Mouse (Mus musculus) neural tube, embryonic 11.5 days (tissue): ENCODE results near the gene Mdh2. TPM values are rescaled to one million over a fixed set of nuclear protein-coding genes. Genes with fewer than 3 reads are reported as not detected.

Source experiments
- ATAC-seq: fragments of 200-750 bp; cut with Nextera tagmentation; 2 replicates; pipeline ENCODE4 v1.8.0; 2017; ENCODE audit warnings: moderate number of reproducible peaks, mild to moderate bottlenecking, moderate TSS enrichment, moderate library complexity; ENCODE audit not compliant: insufficient read depth, low FRiP score, low TSS enrichment
- DNase-seq: peaks from one replicate; pipeline ENCODE4 v3.0.0-alpha.2; 2015; ENCODE audit warnings: low spot score
- H3K27ac ChIP-seq: fragments of 300-500 bp; sonication (generic); 2 replicates; pipeline ENCODE4 v1.5.1; 2014; ENCODE audit warnings: low read depth, mild to moderate bottlenecking, low read length
- H3K27me3 ChIP-seq: fragments of 300-500 bp; sonication (generic); 2 replicates; pipeline ENCODE4 v1.6.1; 2014; ENCODE audit warnings: mild to moderate bottlenecking, low read length, mixed read lengths; ENCODE audit not compliant: control insufficient read depth, insufficient read depth
- H3K36me3 ChIP-seq: fragments of 300-500 bp; sonication (generic); 2 replicates; pipeline ENCODE4 v1.6.1; 2014; ENCODE audit warnings: mild to moderate bottlenecking, low read length, moderate library complexity, mixed read lengths; ENCODE audit not compliant: control insufficient read depth, insufficient read depth
- H3K4me1 ChIP-seq: fragments of 300-500 bp; sonication (generic); 2 replicates; pipeline ENCODE4 v1.6.1; 2014; ENCODE audit warnings: low read length, mixed read lengths; ENCODE audit not compliant: control insufficient read depth, insufficient read depth
- H3K4me2 ChIP-seq: fragments of 300-500 bp; sonication (generic); 2 replicates; pipeline ENCODE4 v1.6.1; 2014; ENCODE audit warnings: low read depth, mild to moderate bottlenecking, moderate library complexity
- H3K4me3 ChIP-seq: fragments of 300-500 bp; sonication (generic); 2 replicates; pipeline ENCODE4 v1.5.1; 2014; ENCODE audit warnings: low read depth, low read length
- H3K9ac ChIP-seq: fragments of 300-500 bp; sonication (generic); 2 replicates; pipeline ENCODE4 v1.6.1; 2014; ENCODE audit warnings: mild to moderate bottlenecking, low read length
- H3K9me3 ChIP-seq: fragments of 300-500 bp; sonication (generic); 2 replicates; pipeline ENCODE4 v1.6.1; 2016; ENCODE audit warnings: low read length; ENCODE audit not compliant: control insufficient read depth
- WGBS: fragments of 180-500 bp; shearing (Covaris S2); extraction: QIAGEN DNeasy Blood & Tissue Kit; methylation state at CpG from one replicate; pipeline ENCODE4 v1.1.7; 2014; 5-methylcytosine and 5-hydroxymethylcytosine counted together
- polyA plus RNA-seq: library from polyadenylated mRNA; unstranded; fragments of >200 nt; fragmentation: Nextera tagmentation; extraction: Ambion mirVana; gene quantifications from 2 replicates; pipeline ENCODE4 v1.2.1, GENCODE M21; 2014

Gene Mdh2
- polyA plus RNA-seq, 1 experiment from 2014 or later: 630 TPM

GRCm38 (mm10) chr5:135751595-135751994, 26.7 kb upstream of the Mdh2 start:
- Histone ChIP-seq H3K27ac (no peak overlapping the region), H3K36me3 (no peaks in the 10 kb centered on the region), H3K27me3 (no peaks in the 10 kb centered on the region), H3K9me3 (no peaks in the 10 kb centered on the region; the same call in 1 of the 2 replicates), H3K4me1 (no peaks in the 10 kb centered on the region), H3K4me2 (no peak overlapping the region), H3K9ac (no peak overlapping the region), H3K4me3 (no peak overlapping the region)
- 79% methylated on average over 2 of the region's 2 CpGs for WGBS
- ATAC-seq: no peak
- no peak for DNase-seq

DNA sequence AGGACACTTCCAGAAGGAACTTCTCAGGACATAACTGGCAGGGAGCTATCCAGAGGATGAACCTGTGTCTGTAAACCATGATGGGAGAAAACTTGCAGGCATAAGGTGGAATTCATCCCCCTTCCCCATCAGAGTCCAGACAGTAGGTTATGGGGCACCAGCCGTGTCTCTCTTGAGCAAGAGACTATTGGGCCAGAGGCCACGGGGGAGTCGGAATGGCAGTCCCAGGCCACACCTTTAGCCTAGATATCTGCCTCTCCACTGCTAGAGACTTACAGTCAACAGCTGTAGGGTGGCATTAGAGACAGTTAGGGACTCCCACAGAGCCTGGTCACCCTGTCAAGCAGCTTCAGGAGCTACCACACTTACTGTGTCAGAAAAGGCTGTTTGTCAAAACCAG, 16.4 kb upstream of the Mdh2 start:
- WGBS: 83% methylated on average over 3 of the region's 3 CpGs
- Histone ChIP-seq H3K4me1 (no peaks in the 10 kb centered on the region), H3K27me3 (no peaks in the 10 kb centered on the region), H3K4me3 (no peak overlapping the region), H3K9ac (no peak overlapping the region), H3K27ac (no peak overlapping the region), H3K9me3 (no peaks in the 10 kb centered on the region), H3K4me2 (no peak overlapping the region), H3K36me3 (no peaks in the 10 kb centered on the region)
- DNase-seq (no peak), ATAC-seq (no peak)

DNA sequence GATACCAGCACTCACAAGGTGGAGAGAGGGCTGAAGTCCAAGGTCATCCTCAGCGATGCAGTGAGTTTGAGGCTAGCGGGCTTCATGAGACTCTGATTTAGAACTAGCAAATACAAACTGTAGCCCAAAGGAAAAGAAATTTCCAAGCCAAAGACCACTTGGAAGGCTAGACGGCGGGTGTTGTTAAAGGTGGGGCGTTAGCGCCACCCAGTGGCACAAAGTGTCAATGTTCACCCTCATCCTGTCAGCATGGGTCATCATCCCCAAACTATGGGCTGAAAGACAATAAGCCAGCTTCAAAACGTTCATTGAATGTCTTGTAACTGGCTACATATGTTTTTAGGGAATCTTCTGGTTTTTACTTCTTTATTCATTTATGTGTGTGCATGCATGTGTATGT, 14.8 kb upstream of the Mdh2 start:
- Histone ChIP-seq H3K4me3 (no peak overlapping the region), H3K9ac (no peak overlapping the region), H3K27me3 (no peaks in the 10 kb centered on the region), H3K4me1 (no peaks in the 10 kb centered on the region), H3K36me3 (no peaks in the 10 kb centered on the region), H3K4me2 (no peak overlapping the region), H3K27ac (no peak overlapping the region), H3K9me3 (no peaks in the 10 kb centered on the region)
- WGBS: 4% methylated on average over 7 of the region's 7 CpGs
- ATAC-seq (no peak), DNase-seq (peak; percentile 83)

DNA sequence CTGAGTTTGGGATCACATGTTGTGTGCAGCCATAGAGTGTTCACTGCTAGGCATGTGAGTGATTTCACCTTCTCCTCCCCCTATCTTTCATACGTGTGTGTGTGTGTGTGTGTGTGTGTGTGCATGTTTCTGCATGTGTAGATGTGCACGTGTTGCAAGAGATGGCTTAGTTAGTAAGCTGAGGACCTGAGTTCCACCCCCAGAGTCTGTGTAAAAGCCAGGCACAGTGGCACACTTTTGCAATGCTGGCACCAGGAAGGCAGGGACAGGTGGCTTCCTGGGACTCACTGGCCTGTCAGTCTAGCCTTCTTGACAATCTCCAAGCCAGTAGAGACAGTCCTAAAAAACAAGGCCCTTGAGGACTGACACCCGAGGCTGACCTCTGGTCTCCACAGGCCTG, 13.3 kb upstream of the Mdh2 start:
- H3K27me3 ChIP-seq: no peaks in the 10 kb centered on the region
- WGBS: 67% methylated on average over 3 of the region's 3 CpGs

GRCm38 (mm10) chr5:135772519-135772918, 5.8 kb upstream of the Mdh2 start:
- Histone ChIP-seq H3K27me3 (no peaks in the 10 kb centered on the region), H3K36me3 (no peaks in the 10 kb centered on the region), H3K9ac (no peak overlapping the region), H3K9me3 (no peaks in the 10 kb centered on the region), H3K4me2 (no peak overlapping the region), H3K4me1 (no peaks in the 10 kb centered on the region), H3K27ac (no peak overlapping the region), H3K4me3 (no peak overlapping the region)
- WGBS: 73% methylated on average over 3 of the region's 3 CpGs
- DNase-seq: no peak
- no peak for ATAC-seq

More for the DNA sequence above, 13.3 kb upstream of the Mdh2 start:
- Histone ChIP-seq H3K4me1 (no peaks in the 10 kb centered on the region), H3K9me3 (no peaks in the 10 kb centered on the region), H3K4me2 (no peak overlapping the region), H3K36me3 (no peaks in the 10 kb centered on the region), H3K27ac (no peak overlapping the region), H3K4me3 (no peak overlapping the region), H3K9ac (no peak overlapping the region)
- DNase-seq: no peak
- ATAC-seq: no peak

DNA sequence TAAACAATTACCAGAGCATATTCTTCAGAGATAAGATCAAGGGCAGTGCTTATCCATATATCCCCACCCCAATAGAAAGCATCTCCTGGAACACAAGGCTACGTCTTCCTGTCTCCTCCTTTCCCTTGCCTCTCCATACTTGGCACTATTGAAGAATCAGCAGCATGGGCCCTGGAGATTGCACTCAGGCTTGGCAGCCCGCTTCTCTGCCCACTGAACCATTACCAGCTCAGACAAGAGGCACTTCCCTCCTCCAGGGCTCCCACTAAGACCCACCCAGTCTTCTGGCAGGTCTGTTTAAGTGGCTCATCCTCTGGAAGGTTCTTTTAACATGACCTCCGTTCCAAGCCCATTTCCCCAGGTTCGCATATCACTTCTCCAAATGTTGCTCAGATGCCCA, 1.7 kb upstream of the Mdh2 start:
- Histone ChIP-seq H3K27ac (no peak overlapping the region), H3K27me3 (no peaks in the 10 kb centered on the region), H3K4me3 (no peak overlapping the region), H3K9ac (no peak overlapping the region), H3K9me3 (no peaks in the 10 kb centered on the region), H3K4me1 (peaks cover 8% of the 10 kb centered on the region; the same call in 1 of the 2 replicates), H3K4me2 (no peak overlapping the region), H3K36me3 (no peaks in the 10 kb centered on the region)
- ATAC-seq: no peak
- 79% methylated on average over 4 of the region's 4 CpGs for WGBS
- no peak for DNase-seq

DNA sequence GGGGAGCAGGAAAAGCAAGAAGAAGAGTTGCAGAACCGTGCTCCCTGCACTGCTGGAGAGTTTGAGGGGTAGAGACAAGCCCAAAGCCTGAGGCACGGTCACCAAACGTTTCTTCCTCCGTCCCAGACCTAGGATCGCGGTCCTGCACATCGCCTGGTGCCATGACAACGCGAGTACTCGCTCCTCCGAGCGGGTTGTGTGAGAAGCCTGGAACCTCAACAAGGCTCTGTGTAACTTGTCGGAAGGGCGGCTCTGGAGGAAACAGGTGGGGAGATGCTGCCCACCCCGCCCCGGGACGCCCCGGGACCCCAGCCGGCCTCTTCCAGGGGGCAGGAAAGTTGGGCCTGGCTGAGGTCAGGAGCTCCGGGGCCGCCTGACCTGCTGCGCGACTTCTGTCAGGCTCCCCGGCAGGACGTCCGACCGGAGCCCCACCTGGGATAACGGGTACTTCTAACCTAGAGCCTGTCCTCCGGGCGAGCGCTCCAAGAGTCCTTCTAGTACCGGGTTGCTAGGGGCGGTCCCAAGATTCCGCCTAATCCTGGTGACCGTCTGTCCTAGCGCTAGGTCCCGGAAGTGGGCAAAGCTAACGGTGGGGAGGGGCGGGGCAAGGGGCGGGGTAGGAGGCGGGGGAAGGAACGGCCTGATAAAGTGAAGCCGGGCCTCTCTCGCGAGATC, 347 bp upstream of the Mdh2 start, which contains the start of gene Styxl1:
Gene Styxl1 (minus strand): TSS at position 590 of the 675 bp plus-strand sequence.
- Histone ChIP-seq H3K27ac (peak within 1 kb of the TSS; percentile 91), H3K4me3 (peak within 1 kb of the TSS; percentile 71), H3K36me3 (no peaks in the 10 kb centered on the region), H3K27me3 (no peaks in the 10 kb centered on the region), H3K4me1 (peaks cover 8% of the 10 kb centered on the region; the same call in 1 of the 2 replicates), H3K9me3 (no peaks in the 10 kb centered on the region), H3K4me2 (peak within 1 kb of the TSS; percentile 73), H3K9ac (peak within 1 kb of the TSS; percentile 91)
- ATAC-seq: peak; percentile 93
- WGBS: under 1% methylated on average over 44 of the region's 45 CpGs
- DNase-seq: peak; percentile 63

GRCm38 (mm10) chr5:135780331-135780730, 2.1 kb downstream of the Mdh2 start:
- Histone ChIP-seq H3K27ac (no peak overlapping the region), H3K4me2 (no peak overlapping the region), H3K9me3 (no peaks in the 10 kb centered on the region), H3K4me1 (peaks cover 8% of the 10 kb centered on the region; the same call in 1 of the 2 replicates), H3K4me3 (no peak overlapping the region), H3K27me3 (no peaks in the 10 kb centered on the region), H3K9ac (no peak overlapping the region), H3K36me3 (peaks cover 11% of the 10 kb centered on the region)
- DNase-seq (no peak), ATAC-seq (no peak)
- 92% methylated on average over 8 of the region's 8 CpGs for WGBS

GRCm38 (mm10) chr5:135782901-135783300, 4.6 kb downstream of the Mdh2 start:
- ATAC-seq (no peak), DNase-seq (no peak)
- Histone ChIP-seq H3K4me2 (no peak overlapping the region), H3K9me3 (no peaks in the 10 kb centered on the region), H3K4me3 (no peak overlapping the region), H3K27me3 (no peaks in the 10 kb centered on the region), H3K27ac (no peak overlapping the region), H3K4me1 (peaks cover 8% of the 10 kb centered on the region; the same call in 1 of the 2 replicates), H3K9ac (no peak overlapping the region), H3K36me3 (peaks cover 30% of the 10 kb centered on the region)
- 89% methylated on average over 4 of the region's 4 CpGs for WGBS
